Mouse (Mus musculus): ENCODE results near the gene Pebp1. TPM values are rescaled to one million over a fixed set of nuclear protein-coding genes. Genes with fewer than 3 reads are reported as not detected.

Pebp1 gene
- total and polyA plus RNA-seq, 2 experiments, result 253 to 719 TPM

DNA sequence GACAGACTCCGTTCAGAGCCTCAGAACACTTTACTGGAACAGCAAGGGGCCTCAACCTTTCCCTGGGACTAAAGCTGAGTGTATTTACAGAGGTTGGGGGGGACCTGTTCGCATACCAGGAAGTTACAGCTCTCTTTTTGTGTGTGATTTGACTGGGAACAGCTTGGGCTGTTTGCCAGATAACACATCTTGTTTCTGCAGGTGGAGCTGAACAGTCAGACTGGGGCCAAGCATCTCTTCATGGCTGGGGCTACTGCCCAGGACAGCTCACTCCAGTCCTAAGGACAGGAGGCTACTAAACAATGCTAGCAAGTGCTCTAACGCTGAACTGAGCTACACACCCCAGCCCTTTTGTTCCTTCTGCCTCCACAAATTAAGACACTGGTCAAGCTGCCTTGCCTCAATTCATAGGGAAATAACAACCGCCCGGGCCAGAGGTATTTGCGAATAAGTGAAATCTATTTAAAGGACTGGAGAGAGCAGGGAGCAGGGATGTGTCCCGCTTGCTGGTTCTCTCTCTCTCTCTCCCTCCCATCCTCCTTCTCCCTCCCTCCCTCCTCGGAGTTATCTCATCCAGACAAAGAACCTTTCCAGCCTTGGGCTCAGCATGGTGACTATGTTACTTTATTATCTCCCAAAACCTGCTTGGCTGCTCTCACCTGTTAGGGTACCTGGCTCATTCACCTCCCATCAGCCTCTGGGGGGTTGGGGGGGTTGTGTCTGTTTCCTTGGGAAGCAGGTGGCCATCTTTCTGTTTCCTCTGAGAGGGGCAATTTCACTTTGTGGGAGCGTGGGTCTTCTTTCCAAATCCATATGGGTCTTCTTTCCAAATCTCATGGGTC, 27.4 kb upstream of the Pebp1 start:
- no peak for TF ChIP-seq CTCF (IDR thresholded peaks at IDR 0.05; ENCODE audit: low read depth, low read length)
- TF ChIP-seq POLR2A (IDR thresholded peaks at IDR 0.05; ENCODE audit: extremely low read depth, insufficient read depth, low read length), result no peak

DNA sequence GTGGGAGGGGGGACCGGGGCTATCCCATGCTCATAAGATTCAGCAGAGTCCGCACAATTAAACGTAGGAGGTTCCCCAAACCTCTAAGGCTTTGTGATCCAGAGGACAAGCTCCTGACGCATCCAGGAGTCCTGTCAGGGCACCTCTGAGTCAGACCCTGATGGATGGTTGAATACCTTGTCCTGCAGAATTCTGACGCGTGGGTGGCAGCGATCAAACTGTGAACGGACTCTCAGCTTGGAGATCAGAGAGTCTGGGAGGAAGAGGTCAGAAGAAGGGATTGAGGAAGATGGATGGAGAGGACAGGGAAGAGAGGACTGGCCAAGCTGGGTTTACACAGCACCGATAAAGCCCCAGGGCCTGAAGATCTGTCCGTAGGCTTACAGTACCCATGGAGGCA, 26.5 kb upstream of the Pebp1 start:
- no peaks in the 10 kb centered on the region for H3K79me2 ChIP-seq (ENCODE audit: control insufficient read depth, insufficient read depth, low read length)
- H3K9ac ChIP-seq (ENCODE audit: low read depth, low read length), result no peak overlapping the region
- no peaks in the 10 kb centered on the region for H3K36me3 ChIP-seq (ENCODE audit: control insufficient read depth, insufficient read depth, low read length)
- no peak for TF ChIP-seq CTCF (IDR thresholded peaks at IDR 0.05; ENCODE audit: low read depth, low read length)
- TF ChIP-seq POLR2A (IDR thresholded peaks at IDR 0.05; ENCODE audit: extremely low read depth, insufficient read depth, low read length), result no peak
- DNase-seq (ENCODE audit: extremely low read depth, low read depth, low spot score), result no peak
- no peak overlapping the region for H3K4me3 ChIP-seq (ENCODE audit: insufficient read depth, low read depth, low read length)
- H3K4me1 ChIP-seq (ENCODE audit: control insufficient read depth, insufficient read depth, low read length), result no peaks in the 10 kb centered on the region
- H3K27me3 ChIP-seq (ENCODE audit: control insufficient read depth, insufficient read depth, low read length), result no peaks in the 10 kb centered on the region
- H3K27ac ChIP-seq (replicated peaks; ENCODE audit: insufficient read depth, low read depth, low read length), result no peak overlapping the region
- 30% methylated on average over 10 of the region's 10 CpGs for WGBS

More for the DNA sequence above, 27.4 kb upstream of the Pebp1 start:
- H3K4me1 ChIP-seq (ENCODE audit: control insufficient read depth, insufficient read depth, low read length), result 0 out of 2 replicates have a peak, but pooled peaks cover 2% of the 10 kb centered on the region
- DNase-seq (ENCODE audit: extremely low read depth, low read depth, low spot score), result no peak
- 53% methylated on average over 9 of the region's 9 CpGs for WGBS
- no peak overlapping the region for H3K9ac ChIP-seq (ENCODE audit: low read depth, low read length)
- no peaks in the 10 kb centered on the region for H3K27me3 ChIP-seq (ENCODE audit: control insufficient read depth, insufficient read depth, low read length)
- no peaks in the 10 kb centered on the region for H3K36me3 ChIP-seq (ENCODE audit: control insufficient read depth, insufficient read depth, low read length)
- H3K4me3 ChIP-seq (ENCODE audit: insufficient read depth, low read depth, low read length), result no peak overlapping the region
- H3K79me2 ChIP-seq (ENCODE audit: control insufficient read depth, insufficient read depth, low read length), result no peaks in the 10 kb centered on the region
- H3K27ac ChIP-seq (replicated peaks; ENCODE audit: insufficient read depth, low read depth, low read length), result no peak overlapping the region

DNA sequence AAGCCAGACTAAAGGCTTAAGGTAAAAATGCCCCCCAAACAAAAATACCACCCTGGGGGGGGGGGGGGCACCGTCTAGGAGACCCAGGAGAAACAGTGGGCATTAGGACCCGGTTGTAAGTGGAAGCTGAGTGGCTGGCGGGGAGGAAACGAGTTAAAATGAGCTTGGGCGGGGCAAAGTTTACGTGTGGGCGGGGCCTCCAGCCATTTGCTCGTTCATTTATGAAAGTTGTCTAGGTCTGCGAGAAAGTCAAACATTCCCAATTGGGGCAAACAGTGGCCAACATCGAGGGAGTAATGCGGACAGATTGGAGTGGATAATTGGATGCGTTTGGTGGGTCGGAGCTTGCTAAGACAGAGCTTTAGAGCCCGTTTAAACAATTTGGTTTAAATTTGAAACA, 26.0 kb upstream of the Pebp1 start:
- no peaks in the 10 kb centered on the region for H3K27me3 ChIP-seq (ENCODE audit: control insufficient read depth, insufficient read depth, low read length)
- no peak overlapping the region for H3K27ac ChIP-seq (replicated peaks; ENCODE audit: insufficient read depth, low read depth, low read length)

DNA sequence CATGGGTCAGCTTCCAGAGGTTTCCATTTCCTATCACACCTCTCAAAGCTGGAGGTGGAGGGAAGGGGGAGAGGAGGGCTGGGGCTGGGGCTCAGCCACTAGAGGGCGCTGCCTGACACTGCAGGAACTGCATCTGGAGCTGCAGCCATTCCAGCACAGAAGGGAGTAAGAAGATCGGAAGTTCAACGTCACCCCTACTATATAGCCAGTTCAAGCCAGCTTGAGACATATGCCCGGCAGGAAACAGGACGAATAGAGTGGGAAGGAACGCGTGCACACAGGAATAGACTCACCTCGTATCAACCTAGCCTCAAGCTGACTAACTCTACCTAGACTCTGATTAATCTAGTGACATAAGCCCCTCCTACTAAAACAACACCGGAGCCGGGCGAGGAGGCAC, 20.3 kb upstream of the Pebp1 start:
- Histone ChIP-seq H3K79me2 (ENCODE audit: control insufficient read depth, insufficient read depth, low read length) (no peaks in the 10 kb centered on the region), H3K27me3 (ENCODE audit: control insufficient read depth, insufficient read depth, low read length) (no peaks in the 10 kb centered on the region), H3K9ac (ENCODE audit: low read depth, low read length) (no peak overlapping the region), H3K27ac (replicated peaks; ENCODE audit: insufficient read depth, low read depth, low read length) (no peak overlapping the region), H3K4me1 (ENCODE audit: control insufficient read depth, insufficient read depth, low read length) (peaks cover 1% of the 10 kb centered on the region; the same call in 1 of the 2 replicates), H3K4me3 (ENCODE audit: insufficient read depth, low read depth, low read length) (no peak overlapping the region), H3K36me3 (ENCODE audit: control insufficient read depth, insufficient read depth, low read length) (no peaks in the 10 kb centered on the region)
- TF ChIP-seq CTCF (IDR thresholded peaks at IDR 0.05; ENCODE audit: low read depth, low read length) (peak; percentile 97), POLR2A (IDR thresholded peaks at IDR 0.05; ENCODE audit: extremely low read depth, insufficient read depth, low read length) (no peak)
- 24% methylated on average over 11 of the region's 11 CpGs for WGBS
- peak; percentile 56 for DNase-seq (ENCODE audit: extremely low read depth, low read depth, low spot score)

More for the DNA sequence above, 26.0 kb upstream of the Pebp1 start:
- DNase-seq (ENCODE audit: extremely low read depth, low read depth, low spot score), result peak; percentile 45
- Histone ChIP-seq H3K4me1 (ENCODE audit: control insufficient read depth, insufficient read depth, low read length) (no peaks in the 10 kb centered on the region), H3K9ac (ENCODE audit: low read depth, low read length) (no peak overlapping the region), H3K79me2 (ENCODE audit: control insufficient read depth, insufficient read depth, low read length) (no peaks in the 10 kb centered on the region), H3K36me3 (ENCODE audit: control insufficient read depth, insufficient read depth, low read length) (no peaks in the 10 kb centered on the region), H3K4me3 (ENCODE audit: insufficient read depth, low read depth, low read length) (peak overlapping the region; percentile 6; the same call in 1 of the 2 replicates)
- WGBS, result 18% methylated on average over 14 of the region's 14 CpGs
- TF ChIP-seq POLR2A (IDR thresholded peaks at IDR 0.05; ENCODE audit: extremely low read depth, insufficient read depth, low read length) (no peak), CTCF (IDR thresholded peaks at IDR 0.05; ENCODE audit: low read depth, low read length) (no peak)

DNA sequence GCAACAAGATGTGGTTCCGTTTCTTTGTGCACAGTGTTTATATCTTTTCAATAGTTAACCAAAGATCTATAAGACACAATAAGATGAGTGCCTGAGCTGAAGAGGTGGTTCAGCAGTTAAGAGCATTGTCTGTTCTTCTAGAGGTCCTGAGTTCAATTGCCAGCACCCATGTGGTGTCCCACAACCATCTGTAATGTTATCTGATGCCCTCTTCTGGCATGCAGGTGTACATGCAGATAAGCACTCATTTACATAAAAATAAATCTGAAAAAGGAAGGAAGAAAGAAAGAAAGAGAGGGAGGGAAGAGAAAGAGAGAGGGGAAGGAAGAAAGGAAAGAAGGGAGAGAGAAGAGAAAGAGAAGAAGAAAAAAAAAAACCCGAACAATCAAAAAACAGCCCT, 19.4 kb upstream of the Pebp1 start:
- TF ChIP-seq CTCF (IDR thresholded peaks at IDR 0.05; ENCODE audit: low read depth, low read length), result no peak
- no peak for TF ChIP-seq POLR2A (IDR thresholded peaks at IDR 0.05; ENCODE audit: extremely low read depth, insufficient read depth, low read length)
- no peaks in the 10 kb centered on the region for H3K36me3 ChIP-seq (ENCODE audit: control insufficient read depth, insufficient read depth, low read length)
- 93% methylated on average over 2 of the region's 2 CpGs for WGBS
- H3K9ac ChIP-seq (ENCODE audit: low read depth, low read length), result no peak overlapping the region
- H3K4me1 ChIP-seq (ENCODE audit: control insufficient read depth, insufficient read depth, low read length), result peaks cover 1% of the 10 kb centered on the region; the same call in 1 of the 2 replicates
- H3K27ac ChIP-seq (replicated peaks; ENCODE audit: insufficient read depth, low read depth, low read length), result no peak overlapping the region
- DNase-seq (ENCODE audit: extremely low read depth, low read depth, low spot score), result no peak
- no peak overlapping the region for H3K4me3 ChIP-seq (ENCODE audit: insufficient read depth, low read depth, low read length)
- no peaks in the 10 kb centered on the region for H3K79me2 ChIP-seq (ENCODE audit: control insufficient read depth, insufficient read depth, low read length)
- H3K27me3 ChIP-seq (ENCODE audit: control insufficient read depth, insufficient read depth, low read length), result no peaks in the 10 kb centered on the region

DNA sequence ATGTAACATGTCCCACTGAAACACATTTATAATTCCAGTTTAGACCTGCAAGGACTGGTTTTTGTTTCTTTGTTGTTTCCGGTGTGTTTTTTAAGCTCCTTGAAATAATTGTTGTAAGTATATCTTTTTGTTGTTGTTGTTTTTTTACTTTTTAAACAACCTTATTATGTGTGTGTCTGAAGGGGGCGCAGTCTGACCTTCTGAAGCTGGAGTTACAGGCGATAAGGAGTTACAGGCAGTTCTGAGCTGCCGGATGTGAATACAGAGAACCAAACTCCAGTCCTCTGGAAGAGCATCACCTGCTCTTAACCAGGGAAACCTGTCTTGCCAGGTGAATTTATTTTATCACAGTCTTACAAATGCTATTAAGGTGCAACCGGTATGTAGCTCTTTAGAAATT, 18.3 kb upstream of the Pebp1 start:
- no peak overlapping the region for H3K4me3 ChIP-seq (ENCODE audit: insufficient read depth, low read depth, low read length)
- TF ChIP-seq POLR2A (IDR thresholded peaks at IDR 0.05; ENCODE audit: extremely low read depth, insufficient read depth, low read length) (no peak), CTCF (IDR thresholded peaks at IDR 0.05; ENCODE audit: low read depth, low read length) (no peak)
- no peaks in the 10 kb centered on the region for H3K79me2 ChIP-seq (ENCODE audit: control insufficient read depth, insufficient read depth, low read length)
- no peak for DNase-seq (ENCODE audit: extremely low read depth, low read depth, low spot score)
- H3K9ac ChIP-seq (ENCODE audit: low read depth, low read length), result no peak overlapping the region
- no peaks in the 10 kb centered on the region for H3K27me3 ChIP-seq (ENCODE audit: control insufficient read depth, insufficient read depth, low read length)
- H3K36me3 ChIP-seq (ENCODE audit: control insufficient read depth, insufficient read depth, low read length), result no peaks in the 10 kb centered on the region
- peaks cover 1% of the 10 kb centered on the region; the same call in 1 of the 2 replicates for H3K4me1 ChIP-seq (ENCODE audit: control insufficient read depth, insufficient read depth, low read length)
- no peak overlapping the region for H3K27ac ChIP-seq (replicated peaks; ENCODE audit: insufficient read depth, low read depth, low read length)
- WGBS, result 87% methylated on average over 5 of the region's 5 CpGs

Measured in liver, adult 2 months (tissue).